Mouse (Mus musculus) testis, adult 2 months (tissue): ENCODE results near the gene Serpina5.

ENCODE experiments used
- CTCF ChIP-seq: fragments of 200-500 bp; IDR thresholded peaks from 2 replicates; pipeline ENCODE4 v1.5.1; 2012; ENCODE audit warnings: low read depth, mild to moderate bottlenecking, inconsistent platforms, low read length, moderate library complexity; ENCODE audit not compliant: control insufficient read depth, insufficient read depth, insufficient replicate concordance
- POLR2A ChIP-seq: fragments of 200-500 bp; IDR thresholded peaks from 2 replicates; pipeline ENCODE4 v1.6.1; 2012; ENCODE audit warnings: low read depth, mild to moderate bottlenecking, inconsistent platforms, low read length, moderate library complexity; ENCODE audit not compliant: control insufficient read depth

- TF ChIP-seq POLR2A (no peak), CTCF (no peak)
Observed at GRCm38 (mm10) chr12:104106919-104107318, 6.0 kb downstream of the Serpina5 start.
